Mouse (Mus musculus): ENCODE results near the gene Slc30a5.

GRCm38 (mm10) chr13:100881944-100882343 lies 48.7 kb upstream of the Slc30a5 start:
- no peak for TF ChIP-seq CTCF (IDR thresholded peaks at IDR 0.05; ENCODE audit: low read depth, low read length)
- TF ChIP-seq GATA1 (IDR thresholded peaks at IDR 0.05; ENCODE audit: borderline replicate concordance, low read length), result no peak
- TF ChIP-seq TAL1 (conservative IDR thresholded peaks at IDR 0.05; ENCODE audit: low read depth, low read length), result no peak

Data from G1E (cell line).